Mouse (Mus musculus): Measurements from ENCODE around the gene Efna5.

- TF ChIP-seq CTCF (IDR thresholded peaks at IDR 0.05; ENCODE audit: control insufficient read depth, insufficient read depth, insufficient replicate concordance, low read depth, low read length) = no peak
- TF ChIP-seq POLR2A (IDR thresholded peaks at IDR 0.05; ENCODE audit: control insufficient read depth, low read depth, low read length) = no peak
These were observed 223.1 kb downstream of the Efna5 start for GRCm38 (mm10) chr17:62657832-62658630.

All from testis, adult 2 months (tissue).